Mouse (Mus musculus) adrenal gland, adult 10 weeks (tissue): ENCODE measurements around the gene Praf2. TPM values are rescaled to one million over a fixed set of nuclear protein-coding genes. Genes with fewer than 3 reads are reported as not detected.

Experiments used
- polyA plus RNA-seq: library from polyadenylated mRNA; stranded (reverse); fragments of 350-450 nt; fragmentation: Illumina TruSeq; extraction: RNeasy Lipid Tissue Mini Kit (QIAGEN cat#74804); gene quantifications from one replicate; pipeline ENCODE4 v1.2.3, GENCODE M21; 2014; ENCODE audit warnings: low read depth, low replicate concordance

Praf2 gene
- polyA plus RNA-seq = 8.2 TPM

GRCm38 (mm10) chrX:7728215-7728921, at the start of gene Praf2:
Gene Praf2, plus strand, starts transcription at chrX:7728439.

GRCm38 (mm10) chrX:7680864-7681263, 47.4 kb upstream of the Praf2 start, which contains the start of gene Magix:
Gene Magix, minus strand, starts transcription at chrX:7681251.

GRCm38 (mm10) chrX:7696954-7697381, 31.3 kb upstream of the Praf2 start, which contains the start of gene Gpkow:
Gene Gpkow, plus strand, starts transcription at chrX:7697131.

GRCm38 (mm10) chrX:7714135-7714899, 13.9 kb upstream of the Praf2 start, which contains the start of gene Wdr45:
Gene Wdr45, plus strand, starts transcription at chrX:7714333.

GRCm38 (mm10) chrX:7721514-7722281, 6.5 kb upstream of the Praf2 start, which contains the start of gene Gm45208:
Gene Gm45208, plus strand, starts transcription at chrX:7722245.

GRCm38 (mm10) chrX:7750432-7751116, 22.3 kb downstream of the Praf2 start, which contains the start of gene Ccdc120:
Gene Ccdc120, minus strand, starts transcription at chrX:7750905.

GRCm38 (mm10) chrX:7762137-7762920, 34.1 kb downstream of the Praf2 start, which contains the start of gene Tfe3:
Gene Tfe3, plus strand, starts transcription at chrX:7762560.

Other genes starting within 250 kb of the Praf2 start
- gene Foxp3, start 154.8 kb upstream of the Praf2 start, polyA plus RNA-seq = not detected
- gene Ppp1r3f, start 154.2 kb upstream of the Praf2 start, polyA plus RNA-seq = 2.6 TPM
- 1.4 TPM for gene Ccdc22, start 122.9 kb upstream of the Praf2 start, polyA plus RNA-seq
- not detected for gene Cacna1f, start 121.4 kb upstream of the Praf2 start, polyA plus RNA-seq
- 14.8 TPM for gene Syp, start 90.0 kb upstream of the Praf2 start, polyA plus RNA-seq
- 5.5 TPM for gene Prickle3, start 71.2 kb upstream of the Praf2 start, polyA plus RNA-seq
- 55.3 TPM for gene Plp2, start 57.0 kb upstream of the Praf2 start, polyA plus RNA-seq
- gene Magix, start 47.2 kb upstream of the Praf2 start, polyA plus RNA-seq = 0.29 TPM
- gene Gpkow, start 31.3 kb upstream of the Praf2 start, polyA plus RNA-seq = 96.3 TPM
- 9.0 TPM for gene Wdr45, start 14.1 kb upstream of the Praf2 start, polyA plus RNA-seq
- gene Gm45208, start 6.2 kb upstream of the Praf2 start, polyA plus RNA-seq = not detected
- gene Ccdc120, start 22.5 kb downstream of the Praf2 start, polyA plus RNA-seq = 0.23 TPM
- gene Tfe3, start 34.1 kb downstream of the Praf2 start, polyA plus RNA-seq = 10.4 TPM
- gene Gripap1, start 61.3 kb downstream of the Praf2 start, polyA plus RNA-seq = 28.3 TPM
- 1.5 TPM for gene Kcnd1, start 93.8 kb downstream of the Praf2 start, polyA plus RNA-seq
- gene Otud5, start 112.9 kb downstream of the Praf2 start, polyA plus RNA-seq = 35.6 TPM
- 9.1 TPM for gene Pim2, start 149.8 kb downstream of the Praf2 start, polyA plus RNA-seq
- gene Slc35a2, start 155.6 kb downstream of the Praf2 start, polyA plus RNA-seq = 7.2 TPM
- gene Pqbp1, start 170.8 kb downstream of the Praf2 start, polyA plus RNA-seq = 45.8 TPM
- gene Timm17b, start 170.9 kb downstream of the Praf2 start, polyA plus RNA-seq = 7.5 TPM
- not detected for gene Gm10491, start 179.4 kb downstream of the Praf2 start, polyA plus RNA-seq
- not detected for gene Gm10490, start 181.1 kb downstream of the Praf2 start, polyA plus RNA-seq
- gene Pcsk1n, start 191.4 kb downstream of the Praf2 start, polyA plus RNA-seq = not detected
- not detected for gene Eras, start 200.2 kb downstream of the Praf2 start, polyA plus RNA-seq
- gene Hdac6, start 219.4 kb downstream of the Praf2 start, polyA plus RNA-seq = 1.9 TPM
- gene Gata1, start 249.6 kb downstream of the Praf2 start, polyA plus RNA-seq = not detected